ENCODE assay signal across 9 mouse cellular contexts in the genomic region with DNA sequence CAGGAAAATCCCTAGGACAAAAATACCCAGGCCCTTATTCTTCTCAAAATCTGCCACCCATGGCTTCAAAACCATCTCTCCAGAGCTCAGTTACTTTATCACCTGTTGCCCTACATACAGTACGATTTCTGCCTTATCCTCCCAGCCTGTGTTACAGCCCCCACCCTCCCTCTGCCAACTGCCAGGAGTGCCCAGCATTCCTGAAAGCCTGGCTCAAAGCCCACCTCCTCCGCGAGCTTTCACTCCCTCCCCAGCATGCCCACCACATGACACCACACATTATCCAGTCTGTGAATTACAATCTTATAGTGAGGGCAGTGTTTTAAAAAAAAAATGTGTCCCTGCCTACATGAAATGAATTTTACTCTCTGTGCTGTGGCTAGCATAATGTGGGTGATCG.
A peak's percentile ranks its signal among the peaks of the same experiment; 100 is the strongest.
DNase-seq lines count a peak whose midpoint lies in the region; ATAC-seq and TF ChIP-seq lines count a peak whose summit lies in the region.
"Had no signal": no experiment of that assay in that cellular context is flagged by ENCODE, and none has a peak within 500 bp of the region (broad histone marks: within the 10 kb centered on the region; RNA-seq: fewer than 3 reads in every experiment).

No protein-coding gene starts in this region.

- H3K9me3 ChIP-seq in lung, embryonic 14.5 days (ENCODE audit: low read depth, low read length), result no peaks in the 10 kb centered on the region
- H3K9me3 ChIP-seq in intestine, embryonic 15.5 days, result no peaks in the 10 kb centered on the region
- H3K9me3 ChIP-seq: neural tube, embryonic 12.5 days had no signal

- no peak overlapping the region for H3K4me2 ChIP-seq in lung, embryonic 14.5 days
- no peak overlapping the region for H3K4me2 ChIP-seq in intestine, embryonic 15.5 days (replicated peaks)
- H3K4me2 ChIP-seq: neural tube, embryonic 12.5 days had no signal

- TF ChIP-seq CTCF in lung, embryonic 14.5 days (IDR thresholded peaks at IDR 0.05; ENCODE audit: low read depth), result no peak
- no peak for TF ChIP-seq CTCF in lung, adult 2 months (IDR thresholded peaks at IDR 0.05; ENCODE audit: insufficient read depth, low read length)

- H3K4me1 ChIP-seq in lung, embryonic 14.5 days (ENCODE audit: insufficient read depth), result no peaks in the 10 kb centered on the region
- H3K4me1 ChIP-seq in lung, adult 2 months (ENCODE audit: control insufficient read depth, insufficient read depth, low read length), result no peaks in the 10 kb centered on the region
- H3K4me1 ChIP-seq in intestine, embryonic 15.5 days (replicated peaks), result no peaks in the 10 kb centered on the region
- H3K4me1 ChIP-seq: neural tube, embryonic 12.5 days had no signal

- no peaks in the 10 kb centered on the region for H3K36me3 ChIP-seq in lung, embryonic 14.5 days (ENCODE audit: insufficient read depth)
- no peaks in the 10 kb centered on the region for H3K36me3 ChIP-seq in intestine, embryonic 15.5 days
- H3K36me3 ChIP-seq: neural tube, embryonic 12.5 days had no signal

- peak; percentile 28 to 39 for DNase-seq in cerebellum, postnatal 4 days (ENCODE audit: low spot score in 2 of 2)
- no peak for DNase-seq in cerebellum, adult 9-11 months
- peak; percentile 26 for DNase-seq in lung, embryonic 14.5 days
- DNase-seq in lung, adult 2 months, result no peak
- peak; percentile 41 for DNase-seq in layer of hippocampus, adult 9-11 months
- peak; percentile 49 to 60 for DNase-seq in right cerebral cortex, adult 2 months (ENCODE audit: low spot score in 2 of 2)

- ATAC-seq in lung, embryonic 14.5 days (ENCODE audit: insufficient read depth), result peak; percentile 38; the same call in 1 of the 2 replicates
- ATAC-seq in granulocyte monocyte progenitor cell, adult 5-6 weeks (replicated peaks; ENCODE audit: poor library complexity, severe bottlenecking), result no peak
- no peak for ATAC-seq in intestine, embryonic 15.5 days

- H3K27me3 ChIP-seq in lung, embryonic 14.5 days (ENCODE audit: insufficient read depth, low read length), result no peaks in the 10 kb centered on the region
- no peaks in the 10 kb centered on the region for H3K27me3 ChIP-seq in intestine, embryonic 15.5 days (replicated peaks)
- H3K27me3 ChIP-seq: neural tube, embryonic 12.5 days had no signal

- H3K9ac ChIP-seq in lung, embryonic 14.5 days, result no peak overlapping the region
- H3K9ac ChIP-seq in intestine, embryonic 15.5 days, result no peak overlapping the region
- H3K9ac ChIP-seq: neural tube, embryonic 12.5 days had no signal

- no peak for TF ChIP-seq POLR2A in lung, adult 2 months (IDR thresholded peaks at IDR 0.05; ENCODE audit: borderline replicate concordance, extremely low read depth, low read depth, low read length)

- no peak overlapping the region for H3K27ac ChIP-seq in lung, embryonic 14.5 days (ENCODE audit: low read depth)
- H3K27ac ChIP-seq in intestine, embryonic 15.5 days, result no peak overlapping the region
- H3K27ac ChIP-seq: neural tube, embryonic 12.5 days had no signal

- 65% methylated on average over 4 of the region's 4 CpGs for WGBS in lung, embryonic 14.5 days
- 53% methylated on average over 4 of the region's 4 CpGs for WGBS in lung, adult 2 months
- 74% methylated on average over 4 of the region's 4 CpGs for WGBS in intestine, embryonic 15.5 days

- H3K4me3 ChIP-seq in lung, embryonic 14.5 days (ENCODE audit: low read depth, low read length), result no peak overlapping the region
- H3K4me3 ChIP-seq in lung, adult 2 months (replicated peaks; ENCODE audit: extremely low read depth, low read depth, low read length), result no peak overlapping the region
- no peak overlapping the region for H3K4me3 ChIP-seq in intestine, embryonic 15.5 days (replicated peaks)
- H3K4me3 ChIP-seq: neural tube, embryonic 12.5 days had no signal

Comparison
In these comparisons a context has a peak if more than half of its experiments do, and no peak if none do; other contexts are left out.
1. DNase-seq: peak in cerebellum, postnatal 4 days (2 of 2), lung, embryonic 14.5 days (single experiment), layer of hippocampus, adult 9-11 months (single experiment) and right cerebral cortex, adult 2 months (2 of 2); none in cerebellum, adult 9-11 months (single experiment) and lung, adult 2 months (single experiment).